Mouse (Mus musculus): ENCODE measurements around the gene Srgap3. TPM values are rescaled to one million over a fixed set of nuclear protein-coding genes. Genes with fewer than 3 reads are reported as not detected.
A peak's percentile ranks its signal among the peaks of the same experiment; 100 is the strongest.

Gene Srgap3
- polyA plus RNA-seq, 1 experiment from 2014 or later: 68.2 TPM

DNA sequence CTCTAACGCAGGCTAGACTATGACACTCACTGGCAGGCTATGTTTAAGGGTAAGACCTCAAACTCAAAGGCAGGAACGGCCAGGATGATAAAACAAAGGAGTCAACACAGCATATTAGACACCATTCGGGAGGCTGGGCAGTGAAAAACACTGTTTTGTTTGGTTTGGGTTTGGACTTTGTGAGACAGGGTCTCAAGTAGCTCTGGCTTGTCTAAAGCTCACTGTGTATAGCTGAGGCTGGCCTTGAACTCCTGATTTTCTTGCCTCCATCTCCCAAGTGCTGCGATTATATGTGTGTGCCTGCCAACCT, 136.6 kb downstream of the Srgap3 start:
- no peak for ATAC-seq (ENCODE audit: low read depth)
- peak overlapping the region; percentile 16; the same call in 1 of the 2 replicates for H3K4me2 ChIP-seq (ENCODE audit: low read depth, low read length)
- H3K9ac ChIP-seq (replicated peaks; ENCODE audit: low read depth, low read length): no peak overlapping the region
- peak overlapping the region; percentile 89 for H3K27ac ChIP-seq (ENCODE audit: low read depth, low read length)
- H3K4me1 ChIP-seq (ENCODE audit: control insufficient read depth, insufficient read depth, low read length): peaks cover 29% of the 10 kb centered on the region
- H3K9me3 ChIP-seq (ENCODE audit: control insufficient read depth, low read length): no peaks in the 10 kb centered on the region
- 40% methylated on average over 4 of the region's 4 CpGs for WGBS
- H3K27me3 ChIP-seq (ENCODE audit: control insufficient read depth, insufficient read depth, low read length): no peaks in the 10 kb centered on the region
- no peak overlapping the region for H3K4me3 ChIP-seq (ENCODE audit: low read depth, low read length)
- H3K36me3 ChIP-seq (ENCODE audit: control insufficient read depth, insufficient read depth, low read length): no peaks in the 10 kb centered on the region

DNA sequence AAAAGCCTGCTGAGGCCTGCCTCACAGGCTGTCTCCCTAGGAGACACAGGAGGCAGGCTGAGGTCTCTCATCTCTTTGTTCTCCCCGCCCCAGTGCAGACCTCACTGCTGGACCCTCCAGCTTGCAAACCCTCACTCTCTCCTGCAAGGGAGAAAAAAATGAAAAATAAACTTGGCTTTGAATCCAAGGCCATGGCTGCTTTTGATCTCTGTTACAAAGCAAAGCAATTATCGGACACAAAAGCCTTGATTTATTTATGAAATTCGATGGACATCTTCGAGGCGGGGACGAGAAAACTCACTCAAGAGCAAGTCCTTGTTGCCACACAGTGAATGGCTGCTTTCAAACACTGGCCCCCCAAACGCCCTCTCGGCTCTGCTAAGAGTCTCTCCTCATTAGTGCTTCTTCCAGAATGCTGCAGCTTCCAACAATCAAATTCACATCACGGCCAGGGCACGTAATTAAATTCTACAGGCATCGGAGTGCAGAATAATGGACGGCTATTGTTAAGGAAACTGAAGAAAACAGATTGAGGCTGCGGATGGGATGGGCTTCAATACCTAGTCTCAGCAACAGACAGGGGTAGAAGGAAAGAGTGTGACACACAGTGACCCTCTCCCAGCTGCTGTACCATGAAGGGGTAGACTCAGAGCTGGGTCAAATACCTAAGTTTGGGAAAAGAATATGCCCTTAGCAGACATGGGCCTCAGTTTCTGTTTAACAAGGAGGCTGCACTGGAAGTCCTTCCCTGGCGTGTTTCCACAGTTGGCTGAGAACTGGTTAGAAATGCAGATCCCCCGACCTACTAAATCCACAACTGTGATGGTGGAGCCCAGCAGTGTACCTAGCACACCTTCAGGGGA, 137.2 kb downstream of the Srgap3 start:
- Histone ChIP-seq H3K36me3 (ENCODE audit: control insufficient read depth, insufficient read depth, low read length) (no peaks in the 10 kb centered on the region), H3K27me3 (ENCODE audit: control insufficient read depth, insufficient read depth, low read length) (no peaks in the 10 kb centered on the region), H3K9me3 (ENCODE audit: control insufficient read depth, low read length) (no peaks in the 10 kb centered on the region), H3K27ac (ENCODE audit: low read depth, low read length) (peak overlapping the region; percentile 89), H3K9ac (replicated peaks; ENCODE audit: low read depth, low read length) (peak overlapping the region; percentile 25; the same call in 1 of the 2 replicates), H3K4me3 (ENCODE audit: low read depth, low read length) (no peak overlapping the region), H3K4me1 (ENCODE audit: control insufficient read depth, insufficient read depth, low read length) (peaks cover 29% of the 10 kb centered on the region), H3K4me2 (ENCODE audit: low read depth, low read length) (peak overlapping the region; percentile 20; the same call in 1 of the 2 replicates)
- ATAC-seq (ENCODE audit: low read depth): peak; percentile 78
- WGBS: 7% methylated on average over 15 of the region's 15 CpGs

DNA sequence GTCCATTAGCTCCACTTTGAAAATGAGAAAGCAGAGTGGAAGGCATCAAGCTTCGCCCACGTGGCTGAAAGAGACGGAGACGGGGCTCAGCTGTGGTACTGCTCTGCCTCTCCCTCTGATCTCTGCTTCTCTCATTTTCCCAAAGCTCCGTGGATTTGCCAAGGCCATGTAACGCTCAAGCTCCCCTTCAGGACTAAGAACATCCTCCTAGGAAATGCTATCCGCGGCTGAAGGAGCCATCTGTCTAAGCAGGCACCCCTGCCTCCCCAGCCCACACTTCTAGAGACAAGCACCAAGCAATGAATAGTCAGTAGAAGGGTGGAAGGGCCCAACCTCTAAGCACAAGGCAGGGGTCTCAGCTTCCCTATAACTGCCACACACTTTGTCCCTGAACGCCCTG, 138.3 kb downstream of the Srgap3 start:
- Histone ChIP-seq H3K4me3 (ENCODE audit: low read depth, low read length) (no peak overlapping the region), H3K9me3 (ENCODE audit: control insufficient read depth, low read length) (no peaks in the 10 kb centered on the region), H3K36me3 (ENCODE audit: control insufficient read depth, insufficient read depth, low read length) (no peaks in the 10 kb centered on the region), H3K4me1 (ENCODE audit: control insufficient read depth, insufficient read depth, low read length) (peaks cover 25% of the 10 kb centered on the region), H3K27ac (ENCODE audit: low read depth, low read length) (peak overlapping the region; percentile 89), H3K4me2 (ENCODE audit: low read depth, low read length) (no peak overlapping the region), H3K9ac (replicated peaks; ENCODE audit: low read depth, low read length) (no peak overlapping the region), H3K27me3 (ENCODE audit: control insufficient read depth, insufficient read depth, low read length) (no peaks in the 10 kb centered on the region)
- ATAC-seq (ENCODE audit: low read depth): peak; percentile 6; the same call in 1 of the 2 replicates
- 49% methylated on average over 9 of the region's 9 CpGs for WGBS

- no peak overlapping the region for H3K9ac ChIP-seq (replicated peaks; ENCODE audit: low read depth, low read length)
- H3K4me2 ChIP-seq (ENCODE audit: low read depth, low read length): no peak overlapping the region
- H3K4me3 ChIP-seq (ENCODE audit: low read depth, low read length): no peak overlapping the region
- 0 out of 2 replicates have a peak, but pooled peaks cover 5% of the 10 kb centered on the region for H3K4me1 ChIP-seq (ENCODE audit: control insufficient read depth, insufficient read depth, low read length)
- no peak overlapping the region for H3K27ac ChIP-seq (ENCODE audit: low read depth, low read length)
- no peaks in the 10 kb centered on the region for H3K9me3 ChIP-seq (ENCODE audit: control insufficient read depth, low read length)
- WGBS: 89% methylated on average over 3 of the region's 3 CpGs
- no peaks in the 10 kb centered on the region for H3K27me3 ChIP-seq (ENCODE audit: control insufficient read depth, insufficient read depth, low read length)
- H3K36me3 ChIP-seq (ENCODE audit: control insufficient read depth, insufficient read depth, low read length): no peaks in the 10 kb centered on the region
- ATAC-seq (ENCODE audit: low read depth): no peak
Observed at GRCm38 (mm10) chr6:112801917-112802316, 145.1 kb downstream of the Srgap3 start.

- 76% methylated on average over 5 of the region's 5 CpGs for WGBS
- H3K4me2 ChIP-seq (ENCODE audit: low read depth, low read length): no peak overlapping the region
- H3K9ac ChIP-seq (replicated peaks; ENCODE audit: low read depth, low read length): no peak overlapping the region
- no peak for ATAC-seq (ENCODE audit: low read depth)
- no peaks in the 10 kb centered on the region for H3K9me3 ChIP-seq (ENCODE audit: control insufficient read depth, low read length)
- no peaks in the 10 kb centered on the region for H3K36me3 ChIP-seq (ENCODE audit: control insufficient read depth, insufficient read depth, low read length)
- no peaks in the 10 kb centered on the region for H3K27me3 ChIP-seq (ENCODE audit: control insufficient read depth, insufficient read depth, low read length)
- H3K4me1 ChIP-seq (ENCODE audit: control insufficient read depth, insufficient read depth, low read length): 0 out of 2 replicates have a peak, but pooled peaks cover 5% of the 10 kb centered on the region
- H3K4me3 ChIP-seq (ENCODE audit: low read depth, low read length): no peak overlapping the region
- H3K27ac ChIP-seq (ENCODE audit: low read depth, low read length): no peak overlapping the region
Observed at GRCm38 (mm10) chr6:112798378-112798777, 148.7 kb downstream of the Srgap3 start.

- H3K9me3 ChIP-seq (ENCODE audit: control insufficient read depth, low read length): no peaks in the 10 kb centered on the region
- no peak overlapping the region for H3K4me3 ChIP-seq (ENCODE audit: low read depth, low read length)
- no peak for ATAC-seq (ENCODE audit: low read depth)
- WGBS: 44% methylated on average over 2 of the region's 2 CpGs
- no peak overlapping the region for H3K27ac ChIP-seq (ENCODE audit: low read depth, low read length)
- no peaks in the 10 kb centered on the region for H3K36me3 ChIP-seq (ENCODE audit: control insufficient read depth, insufficient read depth, low read length)
- H3K4me1 ChIP-seq (ENCODE audit: control insufficient read depth, insufficient read depth, low read length): 0 out of 2 replicates have a peak, but pooled peaks cover 8% of the 10 kb centered on the region
- no peak overlapping the region for H3K4me2 ChIP-seq (ENCODE audit: low read depth, low read length)
- no peaks in the 10 kb centered on the region for H3K27me3 ChIP-seq (ENCODE audit: control insufficient read depth, insufficient read depth, low read length)
- H3K9ac ChIP-seq (replicated peaks; ENCODE audit: low read depth, low read length): no peak overlapping the region
Observed at GRCm38 (mm10) chr6:112796607-112797006, 150.5 kb downstream of the Srgap3 start.

- WGBS: 93% methylated on average over 5 of the region's 5 CpGs
Observed at GRCm38 (mm10) chr6:112793887-112794286, 153.2 kb downstream of the Srgap3 start.

DNA sequence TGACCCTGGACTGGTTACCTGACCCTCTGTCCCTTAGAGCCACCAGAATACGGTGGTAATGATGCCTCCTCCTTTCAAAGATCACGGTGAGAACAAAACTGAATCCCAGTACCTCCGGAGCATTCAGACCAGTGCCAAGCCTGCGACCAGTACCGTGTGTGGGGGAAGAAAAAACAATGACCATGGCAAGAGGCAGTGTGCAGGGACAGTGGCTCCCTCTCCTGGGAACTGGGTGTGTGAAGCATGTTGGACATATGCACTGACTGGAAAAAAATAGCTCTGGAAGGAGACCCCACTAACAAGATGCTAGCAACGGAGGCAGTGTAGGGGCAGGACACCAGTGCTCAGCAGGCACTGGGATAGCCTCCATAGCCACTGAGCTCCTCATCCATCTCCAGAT, 157.2 kb downstream of the Srgap3 start:
- Histone ChIP-seq H3K4me3 (ENCODE audit: low read depth, low read length) (no peak overlapping the region), H3K4me2 (ENCODE audit: low read depth, low read length) (no peak overlapping the region), H3K36me3 (ENCODE audit: control insufficient read depth, insufficient read depth, low read length) (no peaks in the 10 kb centered on the region), H3K9me3 (ENCODE audit: control insufficient read depth, low read length) (no peaks in the 10 kb centered on the region), H3K27ac (ENCODE audit: low read depth, low read length) (no peak overlapping the region), H3K4me1 (ENCODE audit: control insufficient read depth, insufficient read depth, low read length) (peaks cover 9% of the 10 kb centered on the region; the same call in 1 of the 2 replicates), H3K9ac (replicated peaks; ENCODE audit: low read depth, low read length) (no peak overlapping the region), H3K27me3 (ENCODE audit: control insufficient read depth, insufficient read depth, low read length) (no peaks in the 10 kb centered on the region)
- WGBS: 61% methylated on average over 6 of the region's 6 CpGs
- no peak for ATAC-seq (ENCODE audit: low read depth)

More at GRCm38 (mm10) chr6:112793887-112794286, 153.2 kb downstream of the Srgap3 start:
- Histone ChIP-seq H3K4me3 (ENCODE audit: low read depth, low read length) (no peak overlapping the region), H3K36me3 (ENCODE audit: control insufficient read depth, insufficient read depth, low read length) (no peaks in the 10 kb centered on the region), H3K27me3 (ENCODE audit: control insufficient read depth, insufficient read depth, low read length) (no peaks in the 10 kb centered on the region), H3K9me3 (ENCODE audit: control insufficient read depth, low read length) (no peaks in the 10 kb centered on the region), H3K4me2 (ENCODE audit: low read depth, low read length) (no peak overlapping the region), H3K27ac (ENCODE audit: low read depth, low read length) (no peak overlapping the region), H3K9ac (replicated peaks; ENCODE audit: low read depth, low read length) (no peak overlapping the region), H3K4me1 (ENCODE audit: control insufficient read depth, insufficient read depth, low read length) (peaks cover 10% of the 10 kb centered on the region; the same call in 1 of the 2 replicates)
- no peak for ATAC-seq (ENCODE audit: low read depth)

GRCm38 (mm10) chr6:112788617-112789016, 158.4 kb downstream of the Srgap3 start:
- no peak overlapping the region for H3K27ac ChIP-seq (ENCODE audit: low read depth, low read length)
- 27% methylated on average over 10 of the region's 10 CpGs for WGBS
- no peak for ATAC-seq (ENCODE audit: low read depth)

More at GRCm38 (mm10) chr6:112788617-112789016, 158.4 kb downstream of the Srgap3 start:
- no peak overlapping the region for H3K9ac ChIP-seq (replicated peaks; ENCODE audit: low read depth, low read length)
- H3K4me2 ChIP-seq (ENCODE audit: low read depth, low read length): no peak overlapping the region
- no peaks in the 10 kb centered on the region for H3K36me3 ChIP-seq (ENCODE audit: control insufficient read depth, insufficient read depth, low read length)
- H3K9me3 ChIP-seq (ENCODE audit: control insufficient read depth, low read length): no peaks in the 10 kb centered on the region
- peaks cover 9% of the 10 kb centered on the region; the same call in 1 of the 2 replicates for H3K4me1 ChIP-seq (ENCODE audit: control insufficient read depth, insufficient read depth, low read length)
- no peak overlapping the region for H3K4me3 ChIP-seq (ENCODE audit: low read depth, low read length)
- no peaks in the 10 kb centered on the region for H3K27me3 ChIP-seq (ENCODE audit: control insufficient read depth, insufficient read depth, low read length)
